Mouse (Mus musculus) gastrocnemius, postnatal 14 days (tissue): ENCODE measurements around the gene Esrrg. TPM values are rescaled to one million over a fixed set of nuclear protein-coding genes. Genes with fewer than 3 reads are reported as not detected.

Experiments used
- DNase-seq: peaks from one replicate; pipeline ENCODE4 v3.0.0; 2021; ENCODE audit warnings: mixed read lengths
- intact Hi-C: fragments of 180-260 bp; cut with DNase I; formaldehyde crosslinking; loops from one replicate; pipeline ENCODE4 v1.15.1; 2025; ENCODE audit warnings: low total_unique reads
- total RNA-seq, 2 experiments: library from RNA; stranded (reverse); gene quantifications; 2 replicates each; pipeline ENCODE4 v1.2.3; 2021

The Esrrg gene
- total RNA-seq, 2 experiments from 2014 or later, result 10.5 to 16.2 TPM

DNA sequence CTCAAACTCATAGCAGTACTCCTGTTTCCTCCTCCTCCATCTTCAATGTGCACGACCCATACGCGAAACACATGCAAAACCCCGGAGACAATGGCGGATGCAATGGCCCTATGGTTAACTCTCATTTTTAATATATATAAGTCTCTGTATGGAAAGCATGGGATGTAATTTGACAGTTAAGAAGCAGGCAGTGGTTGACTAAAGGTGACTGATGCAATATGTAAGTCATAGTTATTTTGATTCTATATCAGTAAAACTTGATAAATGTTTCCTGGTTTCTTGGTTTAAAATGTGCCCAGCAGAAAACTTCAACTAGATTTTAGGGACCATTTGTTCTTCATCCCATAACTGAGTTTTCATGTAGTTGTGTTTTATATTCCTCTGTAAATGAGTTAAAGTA lies 547.9 kb downstream of the Esrrg start:
- intact Hi-C loops, result no loop called here
- DNase-seq, result no peak

DNA sequence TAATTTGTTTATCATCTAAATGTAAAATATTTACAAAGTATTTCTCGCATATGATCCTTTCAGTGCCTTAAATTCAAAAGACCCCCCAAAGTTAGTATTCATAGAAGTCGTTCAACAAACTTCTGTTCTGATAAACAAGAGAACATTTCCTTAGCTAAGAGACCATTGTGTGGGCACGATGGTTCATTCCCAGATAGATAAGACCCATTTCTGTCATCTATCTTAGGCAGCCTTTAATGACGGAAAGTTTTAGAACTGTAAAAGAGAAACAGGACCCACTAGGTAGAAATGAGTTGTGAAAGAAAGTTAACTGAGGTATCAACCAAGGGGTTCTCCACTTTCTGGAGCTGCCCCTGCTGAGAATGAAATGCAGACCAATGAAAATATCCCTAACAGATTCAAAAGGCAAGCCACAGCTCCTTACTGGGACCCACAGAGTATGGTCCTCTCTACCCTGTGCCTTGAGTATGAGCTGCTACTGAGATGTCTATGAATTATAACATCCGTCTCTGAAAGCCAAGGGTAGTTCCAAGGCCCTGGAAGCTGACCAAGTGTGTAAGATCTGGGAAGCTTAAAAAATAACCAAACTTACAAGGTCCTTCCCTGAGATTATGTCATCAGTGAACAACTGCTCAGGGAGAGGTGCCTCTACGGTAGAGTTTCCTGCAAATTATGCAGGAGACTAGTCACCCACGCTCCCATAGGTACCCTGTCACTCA lies 548.8 kb downstream of the Esrrg start:
- intact Hi-C loops, result no loop called here
- no peak for DNase-seq

DNA sequence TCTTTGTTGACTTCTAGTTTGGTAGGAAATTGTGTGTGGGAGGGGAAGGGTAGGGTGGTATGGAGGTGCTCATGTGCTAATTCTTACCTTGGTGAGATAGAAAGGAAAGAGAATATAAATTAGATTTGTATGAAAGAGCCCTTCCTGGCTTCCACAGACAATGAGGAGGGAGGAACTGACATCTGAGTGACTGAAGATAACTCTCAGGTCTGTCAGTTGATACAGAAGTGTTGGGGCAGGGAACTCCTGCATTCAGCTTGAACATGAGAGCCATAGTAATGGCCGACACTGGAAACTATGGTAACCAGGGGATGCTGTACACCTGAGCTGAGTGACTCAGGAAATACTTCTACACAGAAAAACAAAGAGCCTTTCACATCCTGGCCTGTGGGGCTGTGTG lies 550.1 kb downstream of the Esrrg start:
- intact Hi-C loops, result no loop called here
- DNase-seq, result no peak

DNA sequence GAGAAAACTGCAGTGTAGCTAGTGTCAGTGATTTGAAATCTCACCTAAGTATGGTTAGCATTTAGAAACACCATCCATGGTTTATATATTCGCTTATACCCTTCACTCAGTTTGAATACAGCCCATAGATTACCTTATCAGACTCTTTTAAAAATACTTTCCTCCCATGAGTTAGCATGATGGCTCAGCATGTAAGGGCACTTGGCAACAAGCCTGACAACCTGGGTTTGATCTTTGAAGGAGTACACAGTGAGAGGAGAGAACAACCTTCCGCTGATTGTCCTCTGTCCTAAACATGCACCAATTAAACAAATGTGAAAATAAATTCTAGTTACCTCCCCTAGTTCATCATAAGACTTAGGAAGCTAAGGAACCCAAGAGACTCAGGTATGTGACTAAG lies 550.5 kb downstream of the Esrrg start:
- intact Hi-C loops, result no loop called here

DNA sequence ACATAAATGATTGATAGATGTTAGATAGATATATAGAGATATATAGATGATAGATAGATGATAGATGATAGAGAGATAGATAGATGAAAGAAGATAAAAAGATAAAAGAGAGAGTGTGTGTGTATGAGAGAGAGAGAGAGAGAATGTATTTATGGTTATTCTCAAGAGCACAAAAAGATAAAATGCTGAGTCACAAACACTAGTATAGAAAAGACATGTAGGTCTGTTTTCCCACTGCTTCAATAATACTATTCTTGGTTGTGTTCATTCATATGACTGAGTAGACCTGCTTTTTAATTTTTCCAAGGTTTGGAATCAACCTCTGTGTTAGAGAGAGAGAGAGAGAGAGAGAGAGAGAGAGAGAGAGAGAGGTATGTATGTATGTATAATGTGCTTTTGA lies 554.5 kb downstream of the Esrrg start:
- DNase-seq, result no peak
- intact Hi-C loops, result no loop called here

More for the DNA sequence above, 550.5 kb downstream of the Esrrg start:
- no peak for DNase-seq

DNA sequence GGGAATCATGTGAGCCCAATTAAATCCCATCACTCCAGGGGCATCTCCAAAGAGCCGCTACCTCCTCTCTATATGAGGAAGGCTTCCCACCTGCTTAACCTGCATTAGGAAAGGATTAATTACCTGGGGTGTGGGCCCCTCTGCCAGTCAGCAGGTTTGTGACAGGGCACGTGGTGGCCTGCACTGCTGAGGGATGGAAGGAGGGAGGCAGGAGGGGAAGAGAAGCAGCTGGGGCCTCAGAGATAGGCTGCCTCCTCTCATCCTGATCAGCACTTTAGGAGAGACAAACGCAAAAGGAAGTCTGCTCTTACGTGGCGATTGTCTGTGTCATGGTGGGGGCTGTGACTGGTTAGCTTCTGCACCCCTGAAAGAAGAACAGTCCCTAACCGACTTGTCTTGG lies 555.7 kb downstream of the Esrrg start:
- intact Hi-C loops, result no loop called here
- DNase-seq, result no peak

DNA sequence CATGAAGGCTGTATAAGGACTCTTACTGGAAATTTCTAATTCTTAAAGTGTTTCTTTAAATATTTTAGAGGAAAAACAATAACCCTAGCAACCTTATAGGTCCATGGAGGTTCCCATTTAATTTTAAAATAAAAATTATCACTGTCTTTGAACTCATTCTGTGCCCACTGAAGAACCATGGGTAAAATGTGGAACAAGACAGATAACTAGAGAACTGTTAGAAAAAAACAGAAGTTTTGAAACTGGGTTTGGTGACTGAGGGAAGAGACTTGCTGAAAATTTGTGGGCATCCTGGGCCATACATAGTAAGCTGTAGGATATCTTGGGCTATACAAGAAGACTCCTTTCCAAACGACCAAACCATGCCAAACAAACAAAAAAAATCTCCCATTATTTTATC lies 565.3 kb downstream of the Esrrg start:
- no peak for DNase-seq
- intact Hi-C loops, result no loop called here

DNA sequence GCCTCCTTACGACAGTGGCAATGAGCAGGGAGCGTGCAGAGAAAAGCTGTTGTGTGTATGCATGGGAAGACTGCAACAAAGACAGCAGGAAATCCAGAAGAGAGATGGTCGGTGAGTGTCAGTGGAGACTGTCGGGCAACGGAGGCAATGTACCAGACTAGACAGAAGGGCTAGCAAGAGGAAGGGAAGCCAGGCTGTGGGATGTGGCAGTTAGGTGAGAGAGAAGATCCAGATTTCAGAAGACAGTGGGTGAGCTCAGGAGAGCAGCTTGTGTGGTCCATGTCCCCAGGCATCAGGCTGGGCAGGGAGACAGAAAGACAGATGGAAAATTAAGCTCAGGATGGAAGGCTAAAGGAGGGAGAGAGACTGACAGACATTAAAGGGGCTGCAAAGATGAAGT lies 574.4 kb downstream of the Esrrg start:
- intact Hi-C loops, result no loop called here
- DNase-seq, result no peak

DNA sequence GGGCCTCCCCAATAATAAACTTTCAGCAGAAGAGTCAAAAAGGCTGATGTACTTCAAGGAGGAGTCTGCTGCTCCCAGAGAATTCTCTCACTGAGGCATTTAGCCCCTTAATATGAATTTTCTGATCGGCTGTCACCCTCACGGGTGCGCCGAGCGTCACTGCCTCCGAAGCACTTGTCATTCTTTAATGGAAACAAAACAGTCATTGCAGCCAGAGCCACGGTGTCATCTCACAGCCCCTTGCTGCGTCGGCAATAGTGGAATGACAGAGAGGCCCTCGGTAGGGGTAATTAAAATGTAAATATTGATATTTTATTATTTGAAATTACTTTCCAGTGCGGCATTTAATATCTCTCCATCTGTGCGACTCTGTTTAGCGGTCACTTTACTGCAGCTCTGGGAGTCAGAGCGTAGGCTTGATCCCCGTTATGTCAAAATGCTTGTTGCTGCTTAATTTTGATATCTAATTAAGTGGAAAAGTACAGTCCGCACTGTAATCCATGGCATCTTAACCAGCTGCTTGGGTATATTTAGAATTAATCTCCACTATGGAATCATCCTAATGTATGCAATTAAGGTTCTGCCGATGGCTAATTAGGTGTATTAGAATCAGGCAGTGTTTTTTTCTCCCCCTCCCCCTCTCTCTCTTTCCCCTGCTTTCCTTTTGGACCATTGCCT lies 578.0 kb downstream of the Esrrg start:
- intact Hi-C loops, result no loop called here
- DNase-seq, result no peak

DNA sequence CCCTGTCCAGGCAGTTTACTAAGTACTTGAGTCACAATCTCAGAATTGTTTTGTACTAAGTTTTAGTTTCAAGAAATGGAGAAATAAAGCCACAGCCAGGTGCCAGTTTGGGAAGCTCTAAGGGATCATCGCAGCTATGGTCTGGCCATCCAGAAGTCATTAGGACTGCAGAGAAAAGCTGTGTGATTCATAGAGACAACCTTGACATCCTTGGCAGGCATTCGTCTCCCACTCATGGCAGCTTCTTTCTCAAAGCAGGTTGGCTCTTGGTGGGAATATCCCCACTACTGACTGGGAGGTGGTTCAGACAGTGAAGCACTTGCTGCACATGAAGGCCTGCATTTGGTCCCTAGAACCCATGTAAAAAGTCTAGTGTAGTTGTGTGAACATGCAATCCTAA lies 584.4 kb downstream of the Esrrg start:
- intact Hi-C loops, result no loop called here
- DNase-seq, result no peak

DNA sequence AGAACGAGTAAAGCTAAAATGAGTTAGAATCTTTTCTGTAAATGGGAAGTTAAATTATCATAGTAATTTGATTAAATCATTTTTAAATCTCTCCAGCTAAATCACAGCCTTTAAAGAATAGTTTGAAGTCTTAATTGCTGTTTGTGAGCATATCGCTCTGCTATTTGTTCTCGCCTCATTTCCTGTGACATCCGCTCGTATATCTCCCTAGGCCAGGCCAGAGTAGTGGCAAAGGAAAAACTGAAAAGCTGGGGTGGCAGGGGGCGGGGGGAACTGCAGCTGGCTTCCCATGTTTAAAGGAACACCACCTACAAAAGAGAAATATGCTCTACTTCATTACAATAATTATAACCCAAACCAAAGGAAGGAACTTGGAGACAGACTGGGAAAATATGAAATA lies 598.8 kb downstream of the Esrrg start:
- intact Hi-C loops, result no loop called here
- DNase-seq, result no peak

DNA sequence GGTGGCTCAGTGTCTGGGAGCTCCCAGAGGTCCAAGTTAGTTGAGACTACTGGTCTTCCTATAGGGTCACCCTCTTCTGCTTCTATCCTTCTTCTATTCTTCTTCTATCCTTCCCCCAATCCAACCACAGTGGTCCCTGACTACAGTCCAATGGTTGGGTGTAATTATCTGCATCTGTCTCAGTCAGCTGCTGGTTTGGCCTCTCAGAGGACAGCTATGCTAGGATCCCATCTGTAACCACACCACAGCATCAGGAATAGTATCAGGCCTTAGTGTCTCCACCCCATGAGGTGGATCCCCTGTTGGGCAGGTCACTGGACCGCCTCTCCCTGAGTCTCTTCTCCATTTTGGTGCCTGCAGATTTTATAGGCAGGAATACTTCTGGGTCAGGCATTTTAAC lies 600.4 kb downstream of the Esrrg start:
- intact Hi-C loops, result no loop called here
- no peak for DNase-seq

DNA sequence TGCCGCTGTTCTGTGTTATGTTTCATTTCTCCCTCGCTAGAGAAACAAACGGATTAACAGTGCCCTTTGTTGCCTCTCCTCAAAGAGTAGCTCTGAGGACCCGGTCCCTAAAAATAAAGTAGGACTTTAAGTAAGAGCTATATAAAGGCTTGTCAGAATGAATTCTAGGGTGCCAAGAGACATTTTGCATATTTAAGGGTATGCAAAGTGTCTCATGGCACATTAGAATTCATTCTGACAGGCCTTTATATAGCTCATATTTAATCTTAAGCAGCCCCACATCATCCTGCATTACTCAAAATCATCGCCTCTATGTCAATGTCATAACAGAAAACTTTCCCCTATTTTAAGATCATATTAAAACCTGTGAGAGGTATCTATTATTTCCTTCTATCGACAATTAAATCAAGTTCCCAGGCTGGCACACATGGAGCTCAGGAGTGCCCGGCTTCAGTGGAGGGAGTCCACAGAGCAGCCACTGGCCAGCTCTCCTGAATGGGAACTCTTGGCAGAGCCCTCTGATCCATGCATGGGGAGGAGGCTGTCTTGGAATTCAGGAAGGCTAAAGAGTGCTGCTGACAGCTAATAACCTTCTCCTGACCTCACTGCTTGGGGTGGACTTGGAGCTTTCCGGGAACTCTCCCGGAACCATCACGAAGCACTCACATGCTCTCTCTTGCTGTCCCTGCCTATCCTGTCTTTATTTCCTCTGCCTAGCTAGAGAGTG lies 606.5 kb downstream of the Esrrg start:
- no peak for DNase-seq
- intact Hi-C loops, result no loop called here

DNA sequence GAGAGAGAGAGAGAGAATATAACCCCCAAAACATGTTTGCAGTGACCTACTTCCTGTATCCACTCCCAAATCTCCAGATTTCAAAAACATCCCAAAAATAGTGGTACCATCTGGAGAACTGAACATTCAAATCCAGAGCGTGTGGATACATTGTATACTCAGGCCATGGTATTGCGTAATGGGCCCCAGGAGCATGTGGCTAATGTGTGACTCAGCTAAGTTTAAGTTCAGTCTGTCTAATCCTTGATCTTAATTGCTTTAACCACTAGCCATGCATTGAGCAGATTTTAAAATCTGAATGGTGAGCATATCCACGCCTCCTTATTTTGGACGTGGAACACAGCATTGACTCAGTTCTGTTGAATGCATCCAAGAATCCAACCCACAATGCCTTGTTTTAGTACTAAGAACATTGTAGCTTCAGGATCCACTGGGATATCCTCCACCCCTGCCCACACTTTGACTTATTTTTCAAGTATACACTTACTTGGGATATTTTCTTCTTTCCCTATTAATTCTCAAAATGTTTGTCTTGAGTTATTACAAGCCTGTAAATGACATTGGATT lies 612.7 kb downstream of the Esrrg start:
- intact Hi-C loops, result no loop called here
- no peak for DNase-seq

DNA sequence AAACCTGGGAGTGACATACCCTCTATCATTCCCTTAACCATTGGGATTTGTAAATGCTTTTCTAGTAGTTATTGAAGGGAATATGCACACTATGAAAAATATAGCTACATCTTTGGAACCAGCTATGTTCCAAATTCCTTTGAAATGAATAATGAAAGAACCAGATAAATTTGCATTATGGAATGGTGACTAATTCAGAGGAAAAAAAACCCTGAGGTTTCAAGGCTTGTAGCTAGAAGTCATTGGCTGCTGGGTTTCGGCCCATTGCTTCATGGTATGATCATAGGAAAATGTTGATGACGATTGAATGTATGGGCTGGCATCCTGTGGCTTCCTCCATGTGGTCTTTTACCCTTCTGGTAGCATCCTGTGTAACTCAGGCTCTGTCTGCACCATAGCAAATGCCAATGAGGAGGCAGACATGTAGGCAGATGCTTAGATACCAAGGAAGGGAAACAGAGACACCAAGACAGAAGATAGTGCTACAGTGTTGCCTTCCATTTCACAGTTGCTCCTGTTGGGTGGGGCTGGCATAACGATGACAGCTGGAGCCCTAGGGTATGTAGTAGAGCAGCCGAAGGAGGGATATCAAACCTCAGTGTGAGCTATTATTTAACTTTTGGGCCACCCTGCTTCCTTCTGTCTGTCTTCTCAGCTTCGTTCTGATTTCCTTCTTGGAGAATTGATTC lies 624.6 kb downstream of the Esrrg start:
- DNase-seq, result no peak
- intact Hi-C loops, result no loop called here

DNA sequence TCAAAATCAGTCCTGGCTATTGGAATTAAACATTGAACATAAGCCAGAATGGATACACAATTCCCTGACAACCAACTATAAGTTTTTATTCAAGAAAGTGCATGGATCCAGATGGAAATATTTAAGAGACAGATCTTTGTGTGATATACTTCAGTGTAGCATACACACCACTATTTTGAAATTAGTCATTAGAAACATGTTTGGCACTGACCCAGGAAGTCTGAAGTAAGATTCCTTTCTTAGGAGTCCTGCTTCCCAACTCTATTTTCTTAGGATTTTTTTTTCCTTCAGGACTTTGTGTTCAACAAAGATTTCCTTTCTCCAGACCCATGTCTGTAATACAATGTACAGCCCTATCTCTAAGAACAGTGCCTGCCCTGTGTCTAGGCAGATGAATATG lies 630.0 kb downstream of the Esrrg start:
- no peak for DNase-seq
- intact Hi-C loops, result no loop called here

DNA sequence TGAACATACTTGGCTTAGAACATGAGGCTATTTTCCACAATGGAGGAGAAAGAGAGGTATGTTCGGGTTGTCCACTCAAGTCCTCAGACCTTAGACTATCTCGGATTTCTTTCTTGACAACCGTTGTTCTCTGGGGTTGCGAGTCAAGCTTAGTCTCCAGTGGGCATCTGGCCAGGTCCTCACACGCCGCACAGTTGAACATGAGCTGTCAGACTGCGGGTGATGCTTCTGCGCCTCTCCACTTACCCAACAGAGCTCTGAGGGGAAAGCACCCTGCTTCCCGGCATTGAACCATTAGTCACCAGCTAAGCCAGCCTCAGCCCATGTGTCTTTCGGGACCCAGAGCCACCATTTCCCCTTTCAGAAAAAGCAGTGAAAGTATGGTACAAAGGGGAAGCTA lies 633.2 kb downstream of the Esrrg start:
- intact Hi-C loops, result no loop called here

DNA sequence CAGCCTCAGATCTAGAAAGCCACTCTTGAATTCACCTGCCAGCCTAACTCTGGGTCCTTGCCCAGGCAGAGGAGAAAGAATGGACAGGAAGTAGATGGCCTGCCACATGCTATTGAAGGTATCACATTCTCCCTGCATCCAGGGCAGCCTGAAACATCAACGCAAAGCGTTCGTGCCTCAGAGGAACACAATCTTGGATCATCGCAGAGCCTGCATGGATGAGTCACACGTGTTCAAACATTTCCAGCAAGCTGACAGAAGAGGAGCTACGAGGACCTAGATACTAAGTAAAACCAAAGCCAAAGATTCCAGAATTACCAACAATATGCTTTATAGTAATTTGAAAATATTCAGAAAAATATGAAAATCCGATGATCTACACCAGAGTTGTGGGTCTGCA lies 648.9 kb downstream of the Esrrg start:
- intact Hi-C loops, result no loop called here
- no peak for DNase-seq

More for the DNA sequence above, 633.2 kb downstream of the Esrrg start:
- DNase-seq, result no peak

DNA sequence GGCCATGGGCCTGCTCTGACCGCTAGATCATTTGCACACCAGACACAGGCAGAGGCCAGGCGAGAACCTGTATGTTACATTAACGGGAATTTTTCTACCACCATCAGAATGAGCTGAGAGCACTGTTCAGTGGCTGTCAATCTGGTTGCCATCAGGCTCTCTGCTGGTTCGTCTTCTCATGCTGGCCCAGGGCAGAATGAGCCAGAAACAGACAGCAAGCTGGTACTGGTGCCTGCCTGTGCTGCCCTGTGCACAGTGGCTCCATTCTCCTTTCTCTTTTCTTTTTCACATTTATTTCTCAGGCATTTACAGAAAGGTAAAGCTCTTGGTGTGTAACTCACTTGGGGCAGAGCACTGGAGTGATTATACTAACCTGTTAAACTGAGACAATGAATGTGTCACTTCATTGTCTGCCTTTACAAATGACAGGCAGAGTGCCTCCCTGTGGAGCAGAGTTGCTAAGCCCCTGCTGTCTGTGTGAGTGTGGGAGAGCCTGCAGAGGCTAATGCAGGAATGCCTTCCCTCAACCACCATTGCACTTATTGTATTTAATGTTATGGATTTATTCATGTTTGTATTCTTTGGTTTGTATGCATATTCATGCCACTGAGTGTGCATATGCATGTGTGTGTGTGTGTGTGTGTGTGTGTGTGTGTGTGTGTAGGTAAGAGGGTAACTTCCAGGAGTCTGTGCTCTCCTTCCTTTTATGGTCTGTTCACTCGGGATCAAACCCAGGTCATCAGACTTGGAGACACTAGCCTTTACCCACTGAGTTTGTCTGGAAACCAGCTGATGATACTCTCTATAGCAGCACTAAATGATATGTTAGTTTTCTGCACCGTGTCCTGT lies 651.9 kb downstream of the Esrrg start:
- no peak for DNase-seq
- intact Hi-C loops, result no loop called here
